Mouse (Mus musculus) heart, adult 2 months (tissue): ENCODE measurements around the gene Pick1. TPM values are rescaled to one million over a fixed set of nuclear protein-coding genes. Genes with fewer than 3 reads are reported as not detected.

Experiments
- DNase-seq, 2 experiments: peaks; one replicate each; pipeline ENCODE4 v3.0.0; 2021
- H3K27ac ChIP-seq: fragments of 200-600 bp; 2 replicates; pipeline ENCODE4 v1.8.1; 2022
- H3K27me3 ChIP-seq: fragments of 200-500 bp; 2 replicates; pipeline ENCODE4 v1.6.1; 2012; ENCODE audit warnings: mild to moderate bottlenecking, low read length, inconsistent platforms, mixed read lengths; ENCODE audit not compliant: control insufficient read depth, insufficient read depth
- H3K36me3 ChIP-seq: fragments of 200-500 bp; 2 replicates; pipeline ENCODE4 v1.6.1; 2012; ENCODE audit warnings: low read length, inconsistent platforms; ENCODE audit not compliant: control insufficient read depth, insufficient read depth
- H3K4me1 ChIP-seq: fragments of 200-500 bp; 2 replicates; pipeline ENCODE4 v1.6.1; 2011; ENCODE audit warnings: low read length; ENCODE audit not compliant: control insufficient read depth, insufficient read depth
- H3K4me3 ChIP-seq: fragments of 200-600 bp; 2 replicates; pipeline ENCODE4 v1.8.1; 2022
- H3K79me2 ChIP-seq: fragments of 200-500 bp; replicated peaks from 2 replicates; pipeline ENCODE4 v1.6.1; 2012; ENCODE audit warnings: mild to moderate bottlenecking, inconsistent platforms, low read length, moderate library complexity, mixed read lengths; ENCODE audit not compliant: control insufficient read depth, insufficient read depth
- H3K9ac ChIP-seq: fragments of 200-500 bp; 2 replicates; pipeline ENCODE4 v1.6.1; 2012; ENCODE audit warnings: low read depth, mild to moderate bottlenecking, control low read depth, inconsistent platforms, low read length, mixed read lengths
- CTCF ChIP-seq: fragments of 200-600 bp; IDR thresholded peaks from 2 replicates; pipeline ENCODE4 v1.8.1; 2022; ENCODE audit warnings: antibody characterized with exemption, mild to moderate bottlenecking, moderate library complexity
- EP300 ChIP-seq: fragments of 200-500 bp; IDR thresholded peaks from 2 replicates; pipeline ENCODE4 v1.6.1; 2011; ENCODE audit warnings: low read depth, low read length, control low read depth; ENCODE audit not compliant: insufficient read depth
- POLR2A ChIP-seq: fragments of 200-500 bp; IDR thresholded peaks from 2 replicates; pipeline ENCODE4 v1.6.1; 2011; ENCODE audit warnings: mild to moderate bottlenecking, low read depth, low read length, control low read depth; ENCODE audit not compliant: insufficient read depth
- WGBS: fragments of 180-500 bp; shearing (Covaris S2); methylation state at CpG from one replicate; pipeline ENCODE4 v1.1.7; 2018; 5-methylcytosine and 5-hydroxymethylcytosine counted together
- intact Hi-C: fragments of 180-260 bp; cut with DNase I; formaldehyde crosslinking; loops from one replicate; pipeline ENCODE4 v1.15.1; 2025
- polyA plus RNA-seq: library from polyadenylated mRNA; depleted of rRNA; stranded (reverse); fragments of >200 nt; gene quantifications from 2 replicates; pipeline ENCODE4 v1.2.3, GENCODE M21; 2012
- total RNA-seq, 2 experiments: library from RNA; stranded (reverse); gene quantifications; 2 replicates each; pipeline ENCODE4 v1.2.3; 2021

Gene Pick1
- total and polyA plus RNA-seq, 3 experiments: 21.3 to 27.7 (median 24.0) TPM

DNA sequence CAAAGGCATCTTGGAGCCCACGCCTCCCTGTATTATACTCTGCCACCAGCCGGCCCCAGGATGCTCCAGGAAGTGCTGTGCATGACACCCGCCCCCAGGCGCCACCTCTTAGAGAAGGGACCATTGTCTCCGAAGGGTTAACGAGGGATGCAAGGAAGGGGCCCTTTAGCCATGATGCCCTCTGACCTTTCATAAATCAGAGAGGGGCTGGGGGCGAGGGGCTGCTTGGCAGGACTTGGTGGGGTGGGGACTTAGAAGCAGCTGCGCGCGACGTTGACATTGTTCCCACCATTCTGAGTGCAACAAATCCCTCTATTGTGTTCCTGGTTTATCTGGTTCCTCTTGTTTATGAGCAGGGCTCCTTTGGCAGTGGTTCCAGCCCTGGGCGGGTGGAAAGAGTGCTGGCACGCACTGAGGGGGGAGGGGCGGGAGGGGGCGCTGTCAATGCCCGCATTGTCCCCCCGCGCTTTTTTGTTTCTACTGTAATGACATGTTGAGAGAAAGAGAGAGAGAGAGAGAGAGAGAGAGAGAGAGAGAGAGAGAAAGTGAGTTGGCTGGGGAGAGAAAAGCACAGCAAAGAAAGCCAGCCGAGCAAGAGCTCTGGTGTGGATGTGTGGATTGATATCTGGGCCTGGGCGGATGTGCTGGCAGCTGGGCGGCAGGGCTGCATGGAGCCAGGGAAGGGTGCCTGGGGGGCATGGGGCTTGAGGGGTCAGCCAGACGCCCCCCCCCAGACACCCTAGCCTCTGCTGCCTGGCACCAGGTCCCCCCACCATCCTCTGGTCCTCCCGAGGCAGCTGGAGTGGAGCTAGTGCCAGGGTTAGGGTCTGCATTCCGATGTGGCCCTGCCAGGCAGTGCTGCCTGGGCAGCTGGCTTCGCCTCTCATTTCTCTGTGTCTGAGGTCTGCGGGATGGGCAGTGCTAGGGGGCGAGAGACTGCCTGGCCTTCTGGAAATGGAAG is 35.8 kb upstream of the Pick1 start:
- peak; percentile 34 to 49 for DNase-seq
- H3K4me1 ChIP-seq: peaks cover 3% of the 10 kb centered on the region; the same call in 1 of the 2 replicates
- TF ChIP-seq POLR2A: no peak
- TF ChIP-seq CTCF: no peak
- TF ChIP-seq EP300: no peak
- intact Hi-C loops: no loop called here
- no peaks in the 10 kb centered on the region for H3K36me3 ChIP-seq
- no peak overlapping the region for H3K4me3 ChIP-seq
- peak overlapping the region; percentile 63 for H3K27ac ChIP-seq
- H3K9ac ChIP-seq: peak overlapping the region; percentile 26; the same call in 1 of the 2 replicates
- no peaks in the 10 kb centered on the region for H3K79me2 ChIP-seq
- WGBS: 29% methylated on average over 27 of the region's 27 CpGs
- no peaks in the 10 kb centered on the region for H3K27me3 ChIP-seq

- DNase-seq: peak in 1 of 2 experiments; percentile 35
- Histone ChIP-seq H3K4me3 (no peak overlapping the region), H3K4me1 (peaks cover 3% of the 10 kb centered on the region; the same call in 1 of the 2 replicates), H3K27ac (peak overlapping the region; percentile 63), H3K79me2 (no peaks in the 10 kb centered on the region), H3K27me3 (no peaks in the 10 kb centered on the region), H3K9ac (no peak overlapping the region), H3K36me3 (no peaks in the 10 kb centered on the region)
- TF ChIP-seq CTCF (no peak), POLR2A (no peak), EP300 (no peak)
- whole genome bisulfite sequencing: 53% methylated on average over 9 of the region's 9 CpGs
- intact Hi-C loops: no loop called here
These were observed 34.9 kb upstream of the Pick1 start for GRCm38 (mm10) chr15:79194048-79194447.

- TF ChIP-seq POLR2A (no peak), EP300 (no peak), CTCF (no peak)
- WGBS: 73% methylated on average over 2 of the region's 2 CpGs
- H3K79me2 ChIP-seq: no peaks in the 10 kb centered on the region
- H3K4me1 ChIP-seq: peaks cover 3% of the 10 kb centered on the region; the same call in 1 of the 2 replicates
- no peaks in the 10 kb centered on the region for H3K36me3 ChIP-seq
- no peak overlapping the region for H3K9ac ChIP-seq
- H3K27me3 ChIP-seq: no peaks in the 10 kb centered on the region
- DNase-seq: no peak
- no peak overlapping the region for H3K4me3 ChIP-seq
- intact Hi-C loops: no loop called here
- H3K27ac ChIP-seq: peak overlapping the region; percentile 47
These were observed 34.0 kb upstream of the Pick1 start for GRCm38 (mm10) chr15:79194946-79195345.

- Histone ChIP-seq H3K36me3 (no peaks in the 10 kb centered on the region), H3K4me1 (peaks cover 3% of the 10 kb centered on the region; the same call in 1 of the 2 replicates), H3K27ac (peak overlapping the region; percentile 61), H3K27me3 (no peaks in the 10 kb centered on the region), H3K4me3 (no peak overlapping the region), H3K9ac (no peak overlapping the region), H3K79me2 (no peaks in the 10 kb centered on the region)
- 54% methylated on average over 8 of the region's 8 CpGs for WGBS
- peak; percentile 42 to 70 for DNase-seq
- TF ChIP-seq POLR2A: peak; percentile 31; the same call in 1 of the 2 replicates
- TF ChIP-seq EP300: peak; percentile 98
- no peak for TF ChIP-seq CTCF
- intact Hi-C loops: no loop called here
These were observed 33.5 kb upstream of the Pick1 start for GRCm38 (mm10) chr15:79195492-79195891.

DNA sequence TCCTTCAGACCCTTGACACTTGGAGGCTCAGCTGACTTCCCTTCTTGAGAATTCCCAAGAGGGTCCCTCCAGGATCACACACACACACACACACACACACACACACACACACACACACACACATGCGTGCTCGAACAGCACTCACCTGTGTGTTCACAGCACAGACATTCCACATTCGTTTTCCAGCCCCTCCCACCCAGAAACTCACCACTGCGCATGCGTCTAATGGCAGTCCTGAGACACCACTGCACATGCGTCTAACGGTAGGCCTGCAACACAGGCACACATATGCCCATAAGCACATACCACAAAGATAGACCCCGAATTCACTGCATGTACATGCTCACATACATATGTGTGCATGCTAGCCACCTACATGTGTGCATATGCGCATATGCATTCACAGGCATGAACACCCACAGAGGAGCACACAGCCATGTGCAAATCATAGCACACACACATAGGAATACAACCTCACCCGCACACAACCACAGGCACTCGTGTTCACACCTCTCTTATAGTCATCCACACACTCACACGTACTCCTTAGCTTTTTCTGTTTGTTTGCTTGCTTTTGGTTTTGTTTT is 29.5 kb upstream of the Pick1 start:
- H3K4me1 ChIP-seq: peaks cover 3% of the 10 kb centered on the region; the same call in 1 of the 2 replicates
- no peaks in the 10 kb centered on the region for H3K36me3 ChIP-seq
- intact Hi-C loops: no loop called here

More for the DNA sequence above, 29.5 kb upstream of the Pick1 start:
- Histone ChIP-seq H3K79me2 (no peaks in the 10 kb centered on the region), H3K27ac (no peak overlapping the region), H3K27me3 (no peaks in the 10 kb centered on the region), H3K9ac (no peak overlapping the region), H3K4me3 (no peak overlapping the region)
- TF ChIP-seq CTCF (no peak), EP300 (no peak), POLR2A (no peak)
- no peak for DNase-seq
- 90% methylated on average over 12 of the region's 12 CpGs for WGBS
